Mouse (Mus musculus) embryonic facial prominence, embryonic 15.5 days (tissue): ENCODE data around the gene Hnrnpc. TPM values are rescaled to one million over a fixed set of nuclear protein-coding genes. Genes with fewer than 3 reads are reported as not detected.
"Not testable (repeated sequence)": the region's sequence is repeated elsewhere in the genome, so short reads cannot be mapped to it uniquely, and the experiment has no call there.

ENCODE experiments used
- ATAC-seq: fragments of 200-750 bp; cut with Nextera tagmentation; 2 replicates; pipeline ENCODE4 v1.8.0; 2017; ENCODE audit warnings: low read depth, moderate TSS enrichment; ENCODE audit not compliant: insufficient number of reproducible peaks, low FRiP score, low TSS enrichment
- H3K27ac ChIP-seq: fragments of 300-500 bp; sonication (generic); replicated peaks from 2 replicates; pipeline ENCODE4 v1.5.1; 2015; ENCODE audit warnings: mild to moderate bottlenecking, inconsistent platforms
- H3K27me3 ChIP-seq: fragments of 300-500 bp; sonication (generic); 2 replicates; pipeline ENCODE4 v1.6.1; 2015; ENCODE audit warnings: inconsistent platforms
- H3K36me3 ChIP-seq: fragments of 300-500 bp; sonication (generic); 2 replicates; pipeline ENCODE4 v1.6.1; 2015; ENCODE audit warnings: mild to moderate bottlenecking, inconsistent platforms
- H3K4me1 ChIP-seq: fragments of 300-500 bp; sonication (generic); 2 replicates; pipeline ENCODE4 v1.6.1; 2015; ENCODE audit warnings: inconsistent platforms
- H3K4me2 ChIP-seq: fragments of 300-500 bp; sonication (generic); replicated peaks from 2 replicates; pipeline ENCODE4 v1.6.1; 2015; ENCODE audit warnings: mild to moderate bottlenecking, inconsistent platforms
- H3K4me3 ChIP-seq: fragments of 300-500 bp; sonication (generic); replicated peaks from 2 replicates; pipeline ENCODE4 v1.5.1; 2015; ENCODE audit warnings: mild to moderate bottlenecking, inconsistent platforms
- H3K9ac ChIP-seq: fragments of 300-500 bp; sonication (generic); 2 replicates; pipeline ENCODE4 v1.6.1; 2015; ENCODE audit warnings: inconsistent platforms
- H3K9me3 ChIP-seq: fragments of 300-500 bp; sonication (generic); replicated peaks from 2 replicates; pipeline ENCODE4 v1.6.1; 2016; ENCODE audit warnings: inconsistent platforms
- WGBS: fragments of 180-500 bp; shearing (Covaris S2); methylation state at CpG from one replicate; pipeline ENCODE4 v1.1.7; 2015; 5-methylcytosine and 5-hydroxymethylcytosine counted together
- polyA plus RNA-seq: library from polyadenylated mRNA; unstranded; fragments of >200 nt; fragmentation: Nextera tagmentation; extraction: Ambion mirVana; gene quantifications from 2 replicates; pipeline ENCODE4 v1.2.1, GENCODE M21; 2015

Gene Hnrnpc
- polyA plus RNA-seq, 1 experiment from 2014 or later, result 552 TPM

GRCm38 (mm10) chr14:52101285-52102157, 2.3 kb downstream of the Hnrnpc start:
- Histone ChIP-seq H3K27ac (no peak overlapping the region), H3K4me3 (peak overlapping the region; percentile 93), H3K36me3 (peaks cover 5% of the 10 kb centered on the region), H3K4me1 (peaks cover 29% of the 10 kb centered on the region), H3K27me3 (no peaks in the 10 kb centered on the region), H3K4me2 (peak overlapping the region; percentile 65), H3K9me3 (no peaks in the 10 kb centered on the region), H3K9ac (no peak overlapping the region)
- no peak for ATAC-seq
- WGBS, result 79% methylated on average over 1 of the region's 1 CpGs

- H3K27me3 ChIP-seq, result no peaks in the 10 kb centered on the region
- H3K4me2 ChIP-seq, result 0 out of 2 replicates have a peak overlapping the region, but pooled peaks have one; percentile 6
- no peak overlapping the region for H3K9ac ChIP-seq
- H3K4me1 ChIP-seq, result peaks cover 21% of the 10 kb centered on the region
- H3K4me3 ChIP-seq, result no peak overlapping the region
- no peaks in the 10 kb centered on the region for H3K9me3 ChIP-seq
- H3K36me3 ChIP-seq, result peaks cover 5% of the 10 kb centered on the region
- no peak overlapping the region for H3K27ac ChIP-seq
- ATAC-seq, result no peak
- 60% methylated on average over 5 of the region's 5 CpGs for WGBS
These were observed 3.5 kb downstream of the Hnrnpc start for GRCm38 (mm10) chr14:52100170-52100960.

GRCm38 (mm10) chr14:52099563-52099962, 4.3 kb downstream of the Hnrnpc start:
- no peak for ATAC-seq
- 72% methylated on average over 2 of the region's 2 CpGs for WGBS
- H3K4me2 ChIP-seq, result no peak overlapping the region

GRCm38 (mm10) chr14:52098387-52098786, 5.4 kb downstream of the Hnrnpc start:
- not testable (repeated sequence) for H3K4me3 ChIP-seq, H3K27ac ChIP-seq, ATAC-seq, H3K27me3 ChIP-seq, H3K9me3 ChIP-seq, H3K36me3 ChIP-seq, H3K9ac ChIP-seq, H3K4me2 ChIP-seq
- WGBS, result 70% methylated on average over 3 of the region's 3 CpGs
- H3K4me1 ChIP-seq, result peaks cover 21% of the 10 kb centered on the region

More at GRCm38 (mm10) chr14:52099563-52099962, 4.3 kb downstream of the Hnrnpc start:
- Histone ChIP-seq H3K4me3 (no peak overlapping the region), H3K36me3 (peaks cover 7% of the 10 kb centered on the region), H3K4me1 (peaks cover 21% of the 10 kb centered on the region), H3K9ac (no peak overlapping the region), H3K27ac (no peak overlapping the region), H3K27me3 (no peaks in the 10 kb centered on the region), H3K9me3 (no peaks in the 10 kb centered on the region)

GRCm38 (mm10) chr14:52097191-52097590, 6.6 kb downstream of the Hnrnpc start:
- Histone ChIP-seq H3K36me3 (peaks cover 13% of the 10 kb centered on the region), H3K4me1 (peaks cover 15% of the 10 kb centered on the region; the same call in 1 of the 2 replicates)
- H3K4me2 ChIP-seq, ATAC-seq, H3K9ac ChIP-seq, H3K9me3 ChIP-seq, H3K4me3 ChIP-seq, H3K27me3 ChIP-seq, H3K27ac ChIP-seq: not testable (repeated sequence)
- 93% methylated on average over 3 of the region's 3 CpGs for WGBS

GRCm38 (mm10) chr14:52094533-52094932, 9.3 kb downstream of the Hnrnpc start:
- Histone ChIP-seq H3K36me3 (peaks cover 29% of the 10 kb centered on the region), H3K27ac (no peak overlapping the region), H3K4me2 (no peak overlapping the region), H3K9ac (no peak overlapping the region), H3K4me3 (no peak overlapping the region), H3K9me3 (no peaks in the 10 kb centered on the region), H3K27me3 (no peaks in the 10 kb centered on the region), H3K4me1 (no peaks in the 10 kb centered on the region)
- no peak for ATAC-seq
- WGBS, result 69% methylated on average over 1 of the region's 1 CpGs

GRCm38 (mm10) chr14:52083083-52083482, 20.7 kb downstream of the Hnrnpc start:
- Histone ChIP-seq H3K9ac (no peak overlapping the region), H3K27ac (no peak overlapping the region), H3K4me3 (no peak overlapping the region), H3K27me3 (no peaks in the 10 kb centered on the region), H3K4me1 (no peaks in the 10 kb centered on the region), H3K9me3 (no peaks in the 10 kb centered on the region), H3K36me3 (peaks cover 52% of the 10 kb centered on the region), H3K4me2 (no peak overlapping the region)
- no peak for ATAC-seq

- ATAC-seq, result no peak
- WGBS, result 93% methylated on average over 15 of the region's 15 CpGs
- Histone ChIP-seq H3K36me3 (peaks cover 50% of the 10 kb centered on the region), H3K4me1 (no peaks in the 10 kb centered on the region), H3K4me2 (no peak overlapping the region), H3K4me3 (no peak overlapping the region), H3K27ac (no peak overlapping the region), H3K9me3 (no peaks in the 10 kb centered on the region), H3K27me3 (no peaks in the 10 kb centered on the region), H3K9ac (no peak overlapping the region)
These were observed 32.2 kb downstream of the Hnrnpc start for GRCm38 (mm10) chr14:52071599-52072137.

GRCm38 (mm10) chr14:52066135-52066534, 37.7 kb downstream of the Hnrnpc start:
- Histone ChIP-seq H3K36me3 (peaks cover 8% of the 10 kb centered on the region; the same call in 1 of the 2 replicates), H3K27me3 (no peaks in the 10 kb centered on the region), H3K27ac (no peak overlapping the region), H3K4me3 (no peak overlapping the region), H3K9me3 (no peaks in the 10 kb centered on the region), H3K9ac (no peak overlapping the region), H3K4me1 (no peaks in the 10 kb centered on the region), H3K4me2 (no peak overlapping the region)
- 58% methylated on average over 4 of the region's 4 CpGs for WGBS
- no peak for ATAC-seq

- Histone ChIP-seq H3K4me3 (no peak overlapping the region), H3K4me1 (no peaks in the 10 kb centered on the region), H3K36me3 (no peaks in the 10 kb centered on the region), H3K4me2 (no peak overlapping the region), H3K9ac (no peak overlapping the region), H3K27me3 (no peaks in the 10 kb centered on the region), H3K27ac (no peak overlapping the region), H3K9me3 (no peaks in the 10 kb centered on the region)
- 80% methylated on average over 8 of the region's 8 CpGs for WGBS
- no peak for ATAC-seq
These were observed 42.0 kb downstream of the Hnrnpc start for GRCm38 (mm10) chr14:52061798-52062197.

- no peak for ATAC-seq
- H3K27me3 ChIP-seq, result no peaks in the 10 kb centered on the region
- WGBS, result 92% methylated on average over 1 of the region's 1 CpGs
- no peaks in the 10 kb centered on the region for H3K4me1 ChIP-seq
- no peaks in the 10 kb centered on the region for H3K9me3 ChIP-seq
- no peaks in the 10 kb centered on the region for H3K36me3 ChIP-seq
- no peak overlapping the region for H3K9ac ChIP-seq
- H3K27ac ChIP-seq, result no peak overlapping the region
- H3K4me3 ChIP-seq, result no peak overlapping the region
- H3K4me2 ChIP-seq, result no peak overlapping the region
These were observed 43.0 kb downstream of the Hnrnpc start for GRCm38 (mm10) chr14:52060800-52061199.
